Mouse (Mus musculus) bone marrow, adult 2 months (tissue): ENCODE data around the gene Vldlr.

ENCODE experiments used
- CTCF ChIP-seq: fragments of 200-500 bp; IDR thresholded peaks from 2 replicates; pipeline ENCODE4 v1.5.1; 2011; ENCODE audit warnings: low read length, control low read depth; ENCODE audit not compliant: control insufficient read depth, insufficient read depth
- POLR2A ChIP-seq: fragments of 200-500 bp; IDR thresholded peaks from 2 replicates; pipeline ENCODE4 v1.6.1; 2011; ENCODE audit warnings: low read depth, mild to moderate bottlenecking, control low read depth, low read length, borderline replicate concordance; ENCODE audit not compliant: control insufficient read depth

DNA sequence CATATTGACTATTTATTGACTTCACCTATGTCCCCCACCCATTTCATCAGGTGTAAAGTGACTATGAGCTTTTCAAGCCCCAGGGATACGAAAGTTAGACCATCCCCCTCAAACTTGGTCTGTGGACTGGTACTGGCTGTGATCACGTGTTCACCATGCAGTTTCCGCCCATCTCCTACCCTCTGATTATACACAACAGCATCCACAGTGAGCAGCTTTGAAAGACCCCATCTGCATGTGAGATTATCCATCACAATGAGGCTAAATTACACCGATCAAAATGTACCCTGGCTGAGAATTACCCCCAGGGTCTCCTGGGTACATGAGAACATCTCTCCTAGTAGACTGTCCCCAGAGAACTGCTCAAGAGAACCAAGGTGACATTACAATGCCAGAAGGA lies 688 bp upstream of the Vldlr start:
- TF ChIP-seq POLR2A, result no peak
- TF ChIP-seq CTCF, result no peak
